Mouse (Mus musculus): ENCODE results near the gene Tmem190. TPM values are rescaled to one million over a fixed set of nuclear protein-coding genes. Genes with fewer than 3 reads are reported as not detected.

Tmem190 gene
- polyA plus RNA-seq, 1 experiment: not detected

DNA sequence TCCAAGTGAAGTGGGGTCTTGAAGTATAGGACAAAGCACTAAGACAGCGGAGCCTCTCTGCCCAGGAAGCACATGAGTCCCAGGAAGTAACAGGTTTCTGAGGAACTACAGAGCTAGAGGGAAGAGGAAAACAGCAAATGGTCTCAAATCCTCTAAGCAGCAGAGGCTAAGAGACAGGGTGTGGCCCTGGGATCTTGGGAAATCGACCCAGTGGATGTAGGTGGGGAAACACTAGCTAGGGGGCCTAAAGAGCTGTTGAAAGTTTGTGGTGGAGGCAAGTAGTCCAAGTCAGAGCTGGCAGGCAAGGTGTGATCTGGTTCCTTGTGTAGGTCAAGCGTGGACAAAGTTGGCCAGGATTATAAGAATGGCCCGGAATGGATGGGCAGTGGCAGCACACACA is 34.4 kb upstream of the Tmem190 start:
- H3K27ac ChIP-seq (ENCODE audit: control insufficient read depth, insufficient read depth, low read length): no peak overlapping the region
- TF ChIP-seq POLR2A (IDR thresholded peaks at IDR 0.05; ENCODE audit: control insufficient read depth, extremely low read depth, insufficient read depth, low read length, poor library complexity) (no peak), CTCF (IDR thresholded peaks at IDR 0.05; ENCODE audit: borderline replicate concordance, control insufficient read depth, extremely low read depth, insufficient read depth, low read length, poor library complexity) (no peak)
- peaks cover 16% of the 10 kb centered on the region for H3K4me1 ChIP-seq (replicated peaks; ENCODE audit: control insufficient read depth, insufficient read depth, low read length)
- no peak for DNase-seq
- no peaks in the 10 kb centered on the region for H3K36me3 ChIP-seq (ENCODE audit: control insufficient read depth, insufficient read depth, low read length)
- H3K27me3 ChIP-seq (ENCODE audit: control insufficient read depth, insufficient read depth, low read length): no peaks in the 10 kb centered on the region
- 81% methylated on average over 4 of the region's 4 CpGs for WGBS
- no peak overlapping the region for H3K4me3 ChIP-seq (ENCODE audit: control insufficient read depth, insufficient read depth, low read length)

GRCm38 (mm10) chr7:4749169-4749568 is 33.6 kb upstream of the Tmem190 start:
- no peak overlapping the region for H3K4me3 ChIP-seq (ENCODE audit: control insufficient read depth, insufficient read depth, low read length)
- WGBS: 94% methylated on average over 2 of the region's 2 CpGs
- peaks cover 17% of the 10 kb centered on the region for H3K4me1 ChIP-seq (replicated peaks; ENCODE audit: control insufficient read depth, insufficient read depth, low read length)
- no peak for DNase-seq
- no peaks in the 10 kb centered on the region for H3K27me3 ChIP-seq (ENCODE audit: control insufficient read depth, insufficient read depth, low read length)
- no peak for TF ChIP-seq POLR2A (IDR thresholded peaks at IDR 0.05; ENCODE audit: control insufficient read depth, extremely low read depth, insufficient read depth, low read length, poor library complexity)
- no peak for TF ChIP-seq CTCF (IDR thresholded peaks at IDR 0.05; ENCODE audit: borderline replicate concordance, control insufficient read depth, extremely low read depth, insufficient read depth, low read length, poor library complexity)
- H3K36me3 ChIP-seq (ENCODE audit: control insufficient read depth, insufficient read depth, low read length): no peaks in the 10 kb centered on the region
- no peak overlapping the region for H3K27ac ChIP-seq (ENCODE audit: control insufficient read depth, insufficient read depth, low read length)

GRCm38 (mm10) chr7:4751971-4752820 is 30.5 kb upstream of the Tmem190 start:
- no peak for TF ChIP-seq CTCF (IDR thresholded peaks at IDR 0.05; ENCODE audit: borderline replicate concordance, control insufficient read depth, extremely low read depth, insufficient read depth, low read length, poor library complexity)
- TF ChIP-seq POLR2A (IDR thresholded peaks at IDR 0.05; ENCODE audit: control insufficient read depth, extremely low read depth, insufficient read depth, low read length, poor library complexity): no peak
- DNase-seq: peak; percentile 25
- 3% methylated on average over 30 of the region's 30 CpGs for WGBS
- Histone ChIP-seq H3K27ac (ENCODE audit: control insufficient read depth, insufficient read depth, low read length) (no peak overlapping the region; the same call in 1 of the 2 replicates), H3K4me3 (ENCODE audit: control insufficient read depth, insufficient read depth, low read length) (peak overlapping the region; percentile 57), H3K36me3 (ENCODE audit: control insufficient read depth, insufficient read depth, low read length) (no peaks in the 10 kb centered on the region), H3K27me3 (ENCODE audit: control insufficient read depth, insufficient read depth, low read length) (no peaks in the 10 kb centered on the region), H3K4me1 (replicated peaks; ENCODE audit: control insufficient read depth, insufficient read depth, low read length) (peaks cover 17% of the 10 kb centered on the region)

DNA sequence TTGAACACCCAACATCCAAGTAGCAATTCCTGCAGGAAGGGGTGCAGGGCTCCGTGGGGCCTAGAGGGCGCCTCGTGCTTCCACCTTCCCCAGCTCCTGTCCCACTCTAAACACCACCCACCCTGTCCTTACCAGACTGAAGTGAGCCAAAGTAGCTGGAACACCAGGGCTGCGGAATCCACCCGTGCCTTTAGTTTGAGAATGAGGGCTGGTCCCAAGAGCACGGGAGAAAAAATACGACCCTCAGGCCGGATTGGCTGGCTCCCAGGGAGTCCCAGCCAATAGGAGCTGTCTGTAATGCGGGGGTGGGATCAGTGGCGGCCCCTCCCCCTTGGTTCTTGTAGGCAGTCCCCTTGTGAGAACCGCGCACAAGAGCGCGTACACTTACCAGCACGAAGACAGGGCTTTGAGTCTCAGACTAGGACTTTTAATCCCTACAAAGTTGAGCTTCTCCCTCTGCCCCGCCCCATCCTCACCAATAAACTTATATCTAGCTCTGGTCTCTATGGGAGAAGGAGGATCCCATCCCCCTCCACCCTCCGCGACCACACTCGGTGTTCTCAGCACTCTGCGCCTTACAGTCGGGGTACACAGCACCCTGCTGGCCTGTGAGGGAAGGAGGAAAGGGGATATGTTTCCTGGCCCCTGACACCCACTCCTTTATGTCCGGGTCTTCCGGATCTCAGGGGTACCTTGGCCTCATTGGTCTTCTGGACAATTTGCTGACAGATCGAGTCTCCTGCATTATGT is 29.7 kb upstream of the Tmem190 start, which contains the start of gene Cox6b2:
Gene Cox6b2, minus strand, starts transcription at position 274 of the 750 bp plus-strand sequence.
- Histone ChIP-seq H3K4me3 (ENCODE audit: control insufficient read depth, insufficient read depth, low read length) (peak within 1 kb of the TSS; percentile 57), H3K4me1 (replicated peaks; ENCODE audit: control insufficient read depth, insufficient read depth, low read length) (peaks cover 17% of the 10 kb centered on the region), H3K36me3 (ENCODE audit: control insufficient read depth, insufficient read depth, low read length) (no peaks in the 10 kb centered on the region), H3K27me3 (ENCODE audit: control insufficient read depth, insufficient read depth, low read length) (no peaks in the 10 kb centered on the region), H3K27ac (ENCODE audit: control insufficient read depth, insufficient read depth, low read length) (no peak within 1 kb of the TSS; the same call in 1 of the 2 replicates)
- TF ChIP-seq CTCF (IDR thresholded peaks at IDR 0.05; ENCODE audit: borderline replicate concordance, control insufficient read depth, extremely low read depth, insufficient read depth, low read length, poor library complexity) (no peak), POLR2A (IDR thresholded peaks at IDR 0.05; ENCODE audit: control insufficient read depth, extremely low read depth, insufficient read depth, low read length, poor library complexity) (peak; percentile 79)
- WGBS: 11% methylated on average over 24 of the region's 24 CpGs
- DNase-seq: peak; percentile 85

- Histone ChIP-seq H3K4me3 (ENCODE audit: control insufficient read depth, insufficient read depth, low read length) (no peak overlapping the region), H3K27me3 (ENCODE audit: control insufficient read depth, insufficient read depth, low read length) (no peaks in the 10 kb centered on the region), H3K36me3 (ENCODE audit: control insufficient read depth, insufficient read depth, low read length) (no peaks in the 10 kb centered on the region), H3K27ac (ENCODE audit: control insufficient read depth, insufficient read depth, low read length) (no peak overlapping the region), H3K4me1 (replicated peaks; ENCODE audit: control insufficient read depth, insufficient read depth, low read length) (no peaks in the 10 kb centered on the region)
- WGBS: 61% methylated on average over 1 of the region's 1 CpGs
- TF ChIP-seq CTCF (IDR thresholded peaks at IDR 0.05; ENCODE audit: borderline replicate concordance, control insufficient read depth, extremely low read depth, insufficient read depth, low read length, poor library complexity): no peak
- no peak for TF ChIP-seq POLR2A (IDR thresholded peaks at IDR 0.05; ENCODE audit: control insufficient read depth, extremely low read depth, insufficient read depth, low read length, poor library complexity)
- DNase-seq: no peak
Measured at GRCm38 (mm10) chr7:4759670-4760069, 23.1 kb upstream of the Tmem190 start.

DNA sequence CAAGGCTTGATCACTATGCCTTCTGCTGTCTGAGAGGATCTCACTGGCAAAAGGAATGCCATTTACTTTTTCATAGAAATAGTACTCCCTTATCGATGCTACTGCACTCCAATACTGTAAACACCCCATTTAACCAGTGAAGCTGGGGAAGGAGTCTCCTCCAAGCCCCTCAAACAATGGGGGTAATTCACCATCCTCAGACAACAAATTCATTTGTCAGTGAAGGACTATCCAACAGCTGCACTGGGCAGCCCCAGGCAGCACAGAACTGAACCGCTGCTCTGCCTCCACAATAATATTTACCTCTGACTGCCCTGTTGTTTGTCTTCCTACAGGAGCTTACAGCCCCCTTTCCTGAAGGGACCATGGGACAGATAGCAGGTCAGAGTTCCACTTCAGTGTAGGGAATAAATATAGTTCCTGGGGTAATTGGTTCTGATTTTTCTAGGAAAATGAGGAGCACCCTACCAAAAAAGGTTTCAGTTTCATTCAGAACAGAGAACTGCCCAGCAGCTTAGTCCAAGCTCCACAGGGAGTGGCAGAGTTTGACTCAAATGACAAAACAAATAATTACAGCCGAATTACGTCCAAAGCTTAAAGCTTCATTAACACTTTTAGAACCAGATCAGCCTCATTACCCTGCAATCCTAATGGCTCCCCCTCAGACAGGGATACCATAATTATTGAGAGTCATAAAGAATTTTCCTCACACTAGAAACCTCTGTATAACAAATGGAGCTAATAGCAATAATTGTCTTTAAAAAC is 17.6 kb upstream of the Tmem190 start:
- no peak overlapping the region for H3K4me3 ChIP-seq (ENCODE audit: control insufficient read depth, insufficient read depth, low read length)
- H3K36me3 ChIP-seq (ENCODE audit: control insufficient read depth, insufficient read depth, low read length): no peaks in the 10 kb centered on the region
- H3K27me3 ChIP-seq (ENCODE audit: control insufficient read depth, insufficient read depth, low read length): no peaks in the 10 kb centered on the region
- no peak for DNase-seq
- TF ChIP-seq CTCF (IDR thresholded peaks at IDR 0.05; ENCODE audit: borderline replicate concordance, control insufficient read depth, extremely low read depth, insufficient read depth, low read length, poor library complexity) (no peak), POLR2A (IDR thresholded peaks at IDR 0.05; ENCODE audit: control insufficient read depth, extremely low read depth, insufficient read depth, low read length, poor library complexity) (no peak)
- H3K4me1 ChIP-seq (replicated peaks; ENCODE audit: control insufficient read depth, insufficient read depth, low read length): no peaks in the 10 kb centered on the region
- H3K27ac ChIP-seq (ENCODE audit: control insufficient read depth, insufficient read depth, low read length): no peak overlapping the region
- 52% methylated on average over 4 of the region's 4 CpGs for WGBS
